Mouse (Mus musculus) limb, embryonic 14.5 days (tissue): Measurements from ENCODE around the gene Fam120b. TPM values are rescaled to one million over a fixed set of nuclear protein-coding genes. Genes with fewer than 3 reads are reported as not detected.

Source experiments
- ATAC-seq: fragments of 200-750 bp; cut with Nextera tagmentation; 2 replicates; pipeline ENCODE4 v1.8.0; 2017; ENCODE audit warnings: low read depth, moderate number of reproducible peaks, moderate TSS enrichment; ENCODE audit not compliant: low FRiP score
- DNase-seq: peaks from one replicate; pipeline ENCODE4 v3.0.0-alpha.2; 2015; ENCODE audit warnings: low spot score
- H3K27ac ChIP-seq: fragments of 300-500 bp; sonication (generic); replicated peaks from 2 replicates; pipeline ENCODE4 v1.5.1; 2014; ENCODE audit warnings: low read depth, mild to moderate bottlenecking, low read length, moderate library complexity, mixed read lengths
- H3K27me3 ChIP-seq: fragments of 300-500 bp; sonication (generic); 2 replicates; pipeline ENCODE4 v1.6.1; 2014; ENCODE audit warnings: low read length, mixed read lengths; ENCODE audit not compliant: control insufficient read depth, insufficient read depth
- H3K36me3 ChIP-seq: fragments of 300-500 bp; sonication (generic); 2 replicates; pipeline ENCODE4 v1.6.1; 2014; ENCODE audit warnings: mild to moderate bottlenecking, low read length, moderate library complexity, mixed read lengths; ENCODE audit not compliant: control insufficient read depth, insufficient read depth
- H3K4me1 ChIP-seq: fragments of 300-500 bp; sonication (generic); 2 replicates; pipeline ENCODE4 v1.6.1; 2014; ENCODE audit warnings: antibody characterized with exemption, low read length, mixed read lengths; ENCODE audit not compliant: control insufficient read depth, insufficient read depth
- H3K4me2 ChIP-seq: fragments of 300-500 bp; sonication (generic); replicated peaks from 2 replicates; pipeline ENCODE4 v1.6.1; 2014; ENCODE audit warnings: low read depth, mild to moderate bottlenecking, low read length, moderate library complexity; ENCODE audit not compliant: severe bottlenecking
- H3K4me3 ChIP-seq: fragments of 300-500 bp; sonication (generic); replicated peaks from 2 replicates; pipeline ENCODE4 v1.5.1; 2014; ENCODE audit warnings: low read length
- H3K9ac ChIP-seq: fragments of 300-500 bp; sonication (generic); 2 replicates; pipeline ENCODE4 v1.6.1; 2014; ENCODE audit warnings: mild to moderate bottlenecking, low read depth, low read length, moderate library complexity; ENCODE audit not compliant: severe bottlenecking
- H3K9me3 ChIP-seq: fragments of 300-500 bp; sonication (generic); 2 replicates; pipeline ENCODE4 v1.6.1; 2016; ENCODE audit warnings: low read length; ENCODE audit not compliant: control insufficient read depth
- POLR2A ChIP-seq: fragments of 200-500 bp; IDR thresholded peaks from 2 replicates; pipeline ENCODE4 v1.8.0; 2012; ENCODE audit warnings: inconsistent platforms, mild to moderate bottlenecking, moderate library complexity, borderline replicate concordance; ENCODE audit not compliant: insufficient read depth, insufficient read length; ENCODE audit errors: extremely low read depth
- WGBS: fragments of 180-500 bp; shearing (Covaris S2); extraction: QIAGEN DNeasy Blood & Tissue Kit; methylation state at CpG from one replicate; pipeline ENCODE4 v1.1.7; 2014; 5-methylcytosine and 5-hydroxymethylcytosine counted together
- polyA plus RNA-seq, 2 experiments: library from polyadenylated mRNA; depleted of rRNA in 1 of 2; stranded (reverse) in 1 of 2; unstranded in 1 of 2; fragments of >200 nt; fragmentation: Nextera tagmentation in 1 of 2; extraction: Ambion mirVana in 1 of 2; gene quantifications; 2 replicates each; pipeline versions ENCODE4 v1.2.1 to v1.2.3; 2012 to 2014

Gene Fam120b
- polyA plus RNA-seq, 2 experiments: 18.9 to 25.7 TPM

GRCm38 (mm10) chr17:15423080-15423765, 27.2 kb downstream of the Fam120b start:
- Histone ChIP-seq H3K27me3 (no peaks in the 10 kb centered on the region), H3K9ac (no peak overlapping the region), H3K27ac (no peak overlapping the region), H3K4me2 (no peak overlapping the region), H3K4me3 (no peak overlapping the region), H3K4me1 (no peaks in the 10 kb centered on the region), H3K36me3 (peaks cover 93% of the 10 kb centered on the region), H3K9me3 (no peaks in the 10 kb centered on the region)
- no peak for TF ChIP-seq POLR2A
- no peak for DNase-seq
- ATAC-seq: no peak
- WGBS: 62% methylated on average over 8 of the region's 8 CpGs

GRCm38 (mm10) chr17:15425931-15426330, 29.9 kb downstream of the Fam120b start:
- Histone ChIP-seq H3K4me3 (no peak overlapping the region), H3K4me2 (no peak overlapping the region), H3K27ac (no peak overlapping the region), H3K9me3 (no peaks in the 10 kb centered on the region), H3K9ac (no peak overlapping the region), H3K27me3 (no peaks in the 10 kb centered on the region), H3K4me1 (no peaks in the 10 kb centered on the region), H3K36me3 (peaks cover 93% of the 10 kb centered on the region)
- no peak for ATAC-seq
- TF ChIP-seq POLR2A: no peak
- no peak for DNase-seq
- 80% methylated on average over 3 of the region's 3 CpGs for WGBS

- H3K9ac ChIP-seq: no peak overlapping the region
- WGBS: 82% methylated on average over 6 of the region's 6 CpGs
- DNase-seq (no peak), ATAC-seq (no peak)
- no peak overlapping the region for H3K27ac ChIP-seq
- H3K4me3 ChIP-seq: no peak overlapping the region
- TF ChIP-seq POLR2A: no peak
- no peaks in the 10 kb centered on the region for H3K27me3 ChIP-seq
- H3K4me1 ChIP-seq: no peaks in the 10 kb centered on the region
- H3K36me3 ChIP-seq: peaks cover 74% of the 10 kb centered on the region
- no peak overlapping the region for H3K4me2 ChIP-seq
- no peaks in the 10 kb centered on the region for H3K9me3 ChIP-seq
Measured at GRCm38 (mm10) chr17:15429451-15429850, 33.4 kb downstream of the Fam120b start.

- H3K9ac ChIP-seq: no peak overlapping the region
- H3K4me1 ChIP-seq: no peaks in the 10 kb centered on the region
- DNase-seq (no peak), ATAC-seq (no peak)
- 14% methylated on average over 1 of the region's 1 CpGs for WGBS
- H3K4me3 ChIP-seq: no peak overlapping the region
- H3K4me2 ChIP-seq: no peak overlapping the region
- peaks cover 71% of the 10 kb centered on the region for H3K36me3 ChIP-seq
- TF ChIP-seq POLR2A: no peak
- no peaks in the 10 kb centered on the region for H3K27me3 ChIP-seq
- H3K9me3 ChIP-seq: no peaks in the 10 kb centered on the region
- H3K27ac ChIP-seq: no peak overlapping the region
Measured at GRCm38 (mm10) chr17:15429937-15430336, 33.9 kb downstream of the Fam120b start.

- no peak for ATAC-seq
Measured at GRCm38 (mm10) chr17:15431021-15431514, 35.1 kb downstream of the Fam120b start.

More at GRCm38 (mm10) chr17:15431021-15431514, 35.1 kb downstream of the Fam120b start:
- TF ChIP-seq POLR2A: no peak
- Histone ChIP-seq H3K4me1 (no peaks in the 10 kb centered on the region), H3K27me3 (no peaks in the 10 kb centered on the region), H3K9ac (no peak overlapping the region), H3K27ac (no peak overlapping the region), H3K4me2 (no peak overlapping the region), H3K9me3 (no peaks in the 10 kb centered on the region), H3K36me3 (peaks cover 60% of the 10 kb centered on the region), H3K4me3 (no peak overlapping the region)
- WGBS: 63% methylated on average over 5 of the region's 5 CpGs
- DNase-seq: no peak
